Mouse (Mus musculus): ENCODE data around the gene Ptcd3.
"Not testable (repeated sequence)": the region's sequence is repeated elsewhere in the genome, so short reads cannot be mapped to it uniquely, and the experiment has no call there.

The Ptcd3 gene

GRCm38 (mm10) chr6:71908481-71909381 lies at the start of gene Ptcd3, which contains the start of gene Polr1a:
TSS of gene Ptcd3 (minus strand) at chr6:71908750.
TSS of gene Polr1a (plus strand) at chr6:71909053.
- peak; percentile 54 for DNase-seq (ENCODE audit: low spot score)

- DNase-seq (ENCODE audit: low spot score) = no peak
These were observed 42.6 kb upstream of the Ptcd3 start for GRCm38 (mm10) chr6:71951192-71951591.

- DNase-seq (ENCODE audit: low spot score) = no peak
These were observed 42.0 kb upstream of the Ptcd3 start for GRCm38 (mm10) chr6:71950592-71950991.

GRCm38 (mm10) chr6:71949721-71950120 lies 41.2 kb upstream of the Ptcd3 start:
- DNase-seq (ENCODE audit: low spot score) = no peak

GRCm38 (mm10) chr6:71946121-71946520 lies 37.6 kb upstream of the Ptcd3 start:
- no peak for DNase-seq (ENCODE audit: low spot score)

GRCm38 (mm10) chr6:71945101-71945500 lies 36.6 kb upstream of the Ptcd3 start:
- DNase-seq (ENCODE audit: low spot score) = no peak

GRCm38 (mm10) chr6:71940912-71941311 lies 32.4 kb upstream of the Ptcd3 start:
- DNase-seq (ENCODE audit: low spot score) = no peak

GRCm38 (mm10) chr6:71935737-71936136 lies 27.2 kb upstream of the Ptcd3 start:
- DNase-seq (ENCODE audit: low spot score) = no peak

- no peak for DNase-seq (ENCODE audit: low spot score)
These were observed 25.6 kb upstream of the Ptcd3 start for GRCm38 (mm10) chr6:71934081-71934556.

- DNase-seq (ENCODE audit: low spot score) = no peak
These were observed 23.8 kb upstream of the Ptcd3 start for GRCm38 (mm10) chr6:71932347-71932746.

GRCm38 (mm10) chr6:71930830-71931437 lies 22.4 kb upstream of the Ptcd3 start:
- DNase-seq (ENCODE audit: low spot score) = no peak

GRCm38 (mm10) chr6:71930053-71930452 lies 21.5 kb upstream of the Ptcd3 start:
- DNase-seq (ENCODE audit: low spot score) = no peak

- no peak for DNase-seq (ENCODE audit: low spot score)
These were observed 19.4 kb upstream of the Ptcd3 start for GRCm38 (mm10) chr6:71927911-71928310.

GRCm38 (mm10) chr6:71925233-71925632 lies 16.7 kb upstream of the Ptcd3 start:
- DNase-seq (ENCODE audit: low spot score) = not testable (repeated sequence)

- no peak for DNase-seq (ENCODE audit: low spot score)
These were observed 12.2 kb upstream of the Ptcd3 start for GRCm38 (mm10) chr6:71920752-71921151.

- no peak for DNase-seq (ENCODE audit: low spot score)
These were observed 3.3 kb upstream of the Ptcd3 start for GRCm38 (mm10) chr6:71911686-71912450.

- no peak for DNase-seq (ENCODE audit: low spot score)
These were observed 1.3 kb upstream of the Ptcd3 start for GRCm38 (mm10) chr6:71909840-71910239.

GRCm38 (mm10) chr6:71909384-71909783 lies 834 bp upstream of the Ptcd3 start:
- DNase-seq (ENCODE audit: low spot score) = no peak

GRCm38 (mm10) chr6:71907702-71908235 lies 781 bp downstream of the Ptcd3 start:
- DNase-seq (ENCODE audit: low spot score) = no peak

GRCm38 (mm10) chr6:71893263-71893662 lies 15.3 kb downstream of the Ptcd3 start:
- DNase-seq (ENCODE audit: low spot score) = no peak

- no peak for DNase-seq (ENCODE audit: low spot score)
These were observed 30.4 kb downstream of the Ptcd3 start for GRCm38 (mm10) chr6:71877965-71878760.

Data from urinary bladder, postnatal 10 days (tissue).